Mouse (Mus musculus) kidney, postnatal 25 days (tissue): ENCODE results near the gene Rerg.

Experiments used
- DNase-seq, 2 experiments: peaks; one replicate each; pipeline ENCODE4 v3.0.0; 2021; ENCODE audit warnings: mixed read lengths in 2 of 2

The Rerg gene

DNA sequence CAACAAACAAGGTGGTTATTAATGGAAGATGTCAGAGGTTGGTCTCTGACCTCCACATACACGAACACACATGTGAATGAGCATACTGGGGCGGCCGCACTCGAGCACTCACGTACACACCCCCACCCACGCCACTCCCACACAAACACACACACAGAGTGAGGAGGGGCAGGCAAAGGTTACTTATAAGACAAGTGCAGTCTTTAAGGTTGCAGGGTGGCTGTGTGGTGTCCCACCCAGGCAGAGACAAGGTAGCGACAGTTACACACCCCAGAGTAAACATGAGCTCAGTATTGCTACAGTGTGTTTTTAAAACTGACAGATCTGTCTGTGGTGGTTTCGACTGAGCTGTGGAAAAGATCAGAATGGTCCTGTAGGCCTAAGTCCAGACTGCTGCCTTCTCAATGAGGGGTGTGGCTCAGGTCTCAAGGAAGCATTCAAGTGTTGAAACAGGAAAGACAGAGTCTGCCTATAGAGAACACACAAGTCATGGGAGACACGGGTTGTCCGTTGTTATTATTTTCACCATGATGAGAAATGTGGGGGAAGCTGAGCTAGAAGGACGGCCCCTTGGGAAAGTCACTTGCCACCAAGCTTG lies 8.7 kb downstream of the Rerg start:
- no peak for DNase-seq

DNA sequence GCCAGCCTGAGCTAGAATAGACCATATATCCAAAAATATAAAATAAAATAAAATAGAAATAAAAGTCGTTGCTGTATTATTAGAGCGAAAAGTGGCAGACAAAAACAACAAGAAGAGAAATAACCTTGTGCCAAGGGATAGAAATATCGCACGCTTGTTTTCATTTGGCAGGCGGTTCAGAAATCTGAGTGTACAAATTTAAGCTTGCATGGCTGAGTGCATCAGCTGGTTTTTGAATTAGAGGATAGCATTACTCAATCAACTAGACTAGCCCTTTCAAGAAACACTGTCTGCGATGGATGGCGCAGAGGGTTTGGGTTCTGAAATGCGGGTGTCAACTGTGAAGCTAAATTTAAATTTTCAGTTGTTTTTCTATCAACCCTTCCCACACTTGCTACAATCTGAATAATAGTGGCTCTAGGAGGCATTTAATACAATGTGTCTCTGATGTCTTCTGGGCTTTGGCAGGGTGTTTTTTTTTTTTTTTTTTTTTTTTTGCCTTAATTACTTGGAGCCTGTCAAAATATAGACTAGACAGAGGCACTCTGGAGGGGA lies 10.8 kb downstream of the Rerg start:
- DNase-seq: no peak

DNA sequence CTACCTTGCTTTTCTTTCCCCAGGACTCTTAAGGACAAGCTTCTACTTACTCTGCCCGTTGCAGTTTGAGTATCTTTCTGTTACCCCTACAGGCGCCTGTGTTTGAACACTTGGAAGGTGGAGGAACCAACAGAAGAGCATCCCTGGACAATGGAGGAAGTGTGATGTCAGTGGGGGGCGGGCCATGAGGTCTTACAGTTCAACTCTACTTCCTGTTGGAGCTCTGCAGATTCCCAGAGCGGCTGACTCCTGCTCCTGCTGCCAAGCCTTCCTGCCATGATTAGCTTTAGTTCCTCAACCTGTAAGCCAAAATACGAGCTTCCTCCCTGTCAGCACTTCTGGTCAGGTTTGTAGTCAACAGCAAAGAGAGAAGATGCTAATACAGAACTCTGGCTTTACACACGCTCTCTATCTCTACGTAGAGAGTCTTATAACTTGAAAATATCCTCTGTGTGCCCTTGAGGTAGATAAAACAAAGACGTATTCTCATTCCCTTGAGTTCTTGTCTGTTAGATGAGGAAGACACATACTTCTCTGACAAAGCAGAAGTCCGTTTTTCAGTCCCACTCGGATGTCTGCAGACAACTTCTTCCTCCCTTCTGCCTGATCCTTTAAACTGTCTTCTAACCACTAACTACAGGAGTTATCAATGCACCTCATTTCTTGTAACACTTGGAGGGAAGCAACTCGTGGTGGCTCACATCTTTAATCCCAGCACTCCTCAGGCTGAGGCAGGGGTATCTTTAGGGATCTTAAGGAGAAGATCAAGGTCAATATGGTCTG lies 13.7 kb downstream of the Rerg start:
- peak; percentile 62 to 73 for DNase-seq

DNA sequence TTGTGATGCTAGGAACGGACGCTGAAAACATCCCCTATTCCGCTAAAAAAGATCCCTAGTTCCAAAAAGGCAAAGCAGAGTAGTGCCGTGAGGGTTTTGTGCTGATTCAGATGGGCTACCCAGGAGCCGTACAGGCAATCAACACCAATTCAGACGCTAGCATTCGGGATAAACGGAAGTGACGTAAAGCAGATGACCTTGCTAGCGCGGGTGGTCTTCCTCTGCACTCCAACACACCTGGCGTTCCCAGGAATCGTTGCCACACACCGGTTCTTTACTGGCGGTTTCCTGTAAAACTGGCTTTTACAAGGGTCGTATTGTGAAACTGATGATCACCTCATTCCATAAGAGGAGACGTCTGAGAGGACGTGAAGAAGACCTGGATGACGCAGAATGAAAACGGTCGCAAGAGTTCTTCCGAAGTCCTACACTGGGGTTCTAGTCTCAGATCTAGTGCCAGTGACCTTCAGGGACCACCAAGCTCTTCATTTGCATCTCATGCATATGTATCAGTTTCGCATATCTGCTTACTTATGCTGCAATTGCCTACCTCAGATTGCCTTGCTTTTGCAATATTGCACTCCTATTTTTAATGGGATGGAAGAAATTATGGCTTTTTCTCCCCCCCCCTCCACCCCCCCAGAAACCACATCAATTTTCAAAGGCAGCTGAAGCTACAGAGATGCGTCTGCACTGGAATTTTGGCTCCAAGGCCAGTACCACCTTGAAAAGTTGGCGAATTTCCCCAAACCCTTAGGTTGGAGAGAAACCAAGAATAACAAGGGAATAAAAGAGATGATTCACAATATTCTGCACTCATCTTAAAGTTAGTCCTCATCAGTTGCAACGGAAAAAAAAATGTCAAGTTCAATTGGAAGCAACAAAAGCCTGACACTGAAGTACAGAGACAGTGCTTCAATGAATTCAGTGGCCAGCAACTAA lies 14.8 kb downstream of the Rerg start:
- no peak for DNase-seq

DNA sequence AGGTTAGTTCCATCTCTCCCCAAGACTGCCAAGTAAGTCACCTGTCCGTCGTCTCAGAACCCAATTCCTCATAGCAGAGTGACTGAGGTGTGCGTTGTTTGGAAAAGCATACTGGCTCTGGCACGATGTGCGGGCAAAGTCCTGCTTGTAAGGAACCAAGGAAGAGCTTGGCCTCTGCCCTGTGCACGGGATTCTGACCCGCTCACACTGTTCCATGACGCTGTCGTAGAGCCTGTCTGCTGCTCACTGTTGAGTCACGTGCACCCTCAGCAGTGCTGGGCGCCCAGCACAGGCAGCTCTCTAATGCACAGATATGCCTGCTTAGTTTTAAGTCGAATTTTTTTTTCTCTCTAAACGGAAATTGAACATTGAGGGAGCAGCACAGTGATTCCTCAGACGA lies 17.3 kb downstream of the Rerg start:
- DNase-seq: peak; percentile 15 to 75

DNA sequence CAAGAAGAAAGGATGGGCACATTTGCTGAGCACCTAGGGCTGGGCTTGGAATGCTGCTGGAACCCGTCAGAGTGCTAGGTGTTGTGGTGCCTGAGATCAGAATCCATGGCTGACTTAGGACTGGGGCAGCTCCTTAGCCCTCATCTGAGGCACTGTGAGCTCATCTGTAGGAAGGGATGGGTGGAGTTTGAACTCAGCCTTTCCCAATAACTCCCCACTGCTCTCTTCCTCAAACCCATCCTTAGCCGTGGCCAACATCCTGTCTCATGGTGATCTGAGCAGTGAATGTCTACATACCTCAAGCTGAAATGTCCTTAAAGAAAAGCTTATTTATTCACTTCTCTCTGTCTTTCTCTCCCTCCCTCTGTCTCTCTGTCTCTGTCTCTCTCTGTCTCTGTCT lies 19.3 kb downstream of the Rerg start:
- DNase-seq: no peak

DNA sequence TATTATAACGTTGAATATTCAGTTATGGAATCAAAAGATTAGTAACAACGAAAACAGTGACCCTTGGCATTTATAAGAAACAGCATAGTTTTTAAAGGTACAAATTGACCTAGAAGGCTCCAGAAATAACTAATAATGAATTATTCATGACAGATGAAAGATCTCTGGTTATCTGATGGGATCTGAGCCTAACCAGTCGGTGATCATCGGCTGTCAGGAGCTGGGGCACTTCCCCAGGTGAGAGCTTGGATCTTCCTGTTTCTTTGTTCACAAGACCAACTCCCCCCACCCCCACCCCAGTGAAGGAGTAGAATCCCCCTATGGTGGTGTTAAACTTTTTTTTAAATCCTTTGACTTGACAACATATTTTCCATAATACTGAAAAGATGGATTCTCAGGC lies 20.5 kb downstream of the Rerg start:
- no peak for DNase-seq

DNA sequence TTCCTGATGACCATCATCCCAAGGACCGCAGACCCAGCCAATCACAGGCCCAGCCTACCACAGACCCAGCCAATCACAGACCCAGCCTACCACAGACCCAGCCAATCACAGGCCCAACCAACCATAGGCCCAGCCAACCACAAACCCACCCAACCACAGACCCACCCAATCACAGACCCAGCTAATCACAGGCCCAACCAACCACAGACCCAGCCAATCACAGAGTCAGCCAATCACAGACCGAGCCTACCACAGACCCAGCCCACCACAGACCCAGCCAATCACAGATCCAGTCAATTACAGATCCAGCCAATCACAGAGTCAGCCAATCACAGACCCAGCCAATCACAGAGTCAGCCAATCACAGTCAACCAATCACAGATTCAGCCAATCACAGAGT lies 23.4 kb downstream of the Rerg start:
- no peak for DNase-seq

DNA sequence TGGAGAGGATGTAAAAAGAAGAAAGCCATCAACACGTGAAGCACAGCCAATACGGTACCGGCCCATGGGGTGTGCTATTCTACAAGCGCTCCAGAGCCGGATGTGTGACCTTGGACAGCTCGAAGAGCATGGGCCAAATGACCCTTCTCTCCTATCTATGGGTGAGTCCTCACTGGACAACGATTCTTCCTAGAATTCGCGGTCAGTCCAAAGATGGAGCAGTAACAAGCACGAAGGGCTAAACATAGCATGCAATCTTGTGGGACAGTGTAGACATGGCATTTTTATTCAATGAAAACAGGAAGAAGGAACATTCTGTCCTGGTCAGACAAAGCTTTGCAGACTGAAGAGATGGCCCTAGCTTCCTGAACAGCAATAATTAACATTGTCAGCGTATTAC lies 24.7 kb downstream of the Rerg start:
- DNase-seq: peak in 1 of 2 experiments; percentile 68

DNA sequence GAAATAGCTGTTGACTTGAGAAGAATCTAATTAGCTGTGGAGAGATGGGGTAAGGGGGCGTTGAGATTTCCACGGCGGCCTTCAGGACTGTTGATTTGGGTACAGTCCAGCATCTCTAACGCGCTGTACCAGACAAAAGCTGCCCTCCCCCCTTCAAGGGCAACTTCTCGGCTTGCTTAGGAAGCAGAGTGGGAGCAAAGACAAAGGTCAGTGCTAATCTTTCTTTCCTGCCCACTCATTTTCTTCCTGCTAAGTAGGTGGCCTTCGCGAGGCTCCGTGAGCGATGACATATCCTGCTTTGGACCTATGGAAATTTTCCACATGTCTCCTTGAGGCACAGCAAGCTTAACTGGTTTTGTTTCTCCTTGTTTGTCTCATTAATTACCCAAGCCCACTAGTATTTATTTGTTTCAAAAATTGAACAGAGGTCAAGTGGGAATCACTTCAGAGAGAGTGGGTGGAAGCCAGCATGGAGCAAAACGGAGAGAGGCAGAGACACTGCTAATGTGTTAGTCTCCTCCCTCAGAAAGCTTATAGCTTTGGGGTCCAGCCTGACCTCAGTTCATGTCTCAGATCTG lies 25.2 kb downstream of the Rerg start:
- no peak for DNase-seq

DNA sequence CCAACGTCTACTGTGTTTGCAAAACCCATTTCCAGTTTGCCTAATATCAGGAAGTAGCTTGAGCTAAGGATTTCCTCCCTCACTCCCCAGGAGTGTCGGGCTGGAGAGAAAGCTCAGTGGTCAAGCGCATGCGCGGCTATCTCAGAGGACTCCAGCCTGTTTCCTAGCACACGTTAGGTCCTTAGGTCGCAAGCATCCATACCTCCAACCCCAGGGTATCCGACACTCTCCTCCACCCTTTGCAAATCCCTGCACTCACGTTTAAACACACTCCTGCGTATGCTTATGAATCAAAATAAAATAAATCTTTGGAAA lies 25.8 kb downstream of the Rerg start:
- DNase-seq: no peak

DNA sequence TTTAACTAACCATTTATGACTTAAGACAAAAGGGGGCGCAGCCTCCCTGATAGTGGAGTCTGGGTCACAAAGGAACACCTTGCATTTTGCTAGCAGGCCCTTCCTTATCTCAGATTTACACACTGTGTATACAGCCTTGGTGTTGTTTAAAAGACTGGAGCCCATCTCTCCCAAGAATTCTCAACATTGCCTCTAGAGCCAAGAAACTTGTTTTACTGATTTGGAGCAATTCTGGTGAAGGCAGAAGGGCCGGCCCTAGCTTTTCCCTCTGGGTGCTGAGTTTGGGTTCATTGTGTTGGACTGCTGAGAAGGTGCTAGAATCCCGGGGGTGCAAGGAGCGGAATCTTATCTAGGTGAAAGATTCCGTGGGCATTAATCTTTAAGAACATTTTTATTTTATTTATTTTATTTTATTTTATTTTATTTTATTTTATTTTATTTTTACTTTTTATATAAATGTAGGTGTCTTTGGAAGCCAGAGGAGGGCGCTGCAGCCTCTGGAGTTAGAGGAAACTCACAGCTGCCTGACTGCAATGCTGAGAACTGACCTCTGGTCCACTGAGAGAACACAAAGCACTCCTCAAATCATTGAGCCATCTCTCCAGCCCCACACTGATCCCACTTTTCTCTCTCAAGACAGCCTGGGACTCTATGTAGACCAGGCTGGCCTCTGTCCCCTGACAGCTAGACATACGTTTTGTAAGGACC lies 26.3 kb downstream of the Rerg start:
- no peak for DNase-seq

DNA sequence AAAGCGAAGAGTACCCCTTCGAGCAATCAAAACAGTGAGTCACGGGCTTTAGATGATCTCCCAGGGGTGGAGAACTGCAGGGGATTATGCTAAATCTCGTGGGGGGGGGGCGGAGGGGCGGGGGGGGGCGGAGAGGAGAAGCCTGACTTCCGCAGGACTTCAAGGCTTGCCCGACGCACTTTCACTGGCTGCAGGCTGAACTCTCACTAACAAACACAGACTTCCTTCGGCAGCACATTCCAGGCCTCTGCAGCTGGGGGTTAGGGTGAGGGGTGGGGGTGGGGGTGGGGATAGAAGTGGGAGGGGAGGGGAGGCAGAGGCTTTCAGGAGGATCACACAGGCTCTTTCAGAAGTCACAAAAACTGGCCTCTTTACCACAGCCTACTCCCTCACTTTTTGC lies 27.5 kb downstream of the Rerg start:
- DNase-seq: peak; percentile 31 to 70

DNA sequence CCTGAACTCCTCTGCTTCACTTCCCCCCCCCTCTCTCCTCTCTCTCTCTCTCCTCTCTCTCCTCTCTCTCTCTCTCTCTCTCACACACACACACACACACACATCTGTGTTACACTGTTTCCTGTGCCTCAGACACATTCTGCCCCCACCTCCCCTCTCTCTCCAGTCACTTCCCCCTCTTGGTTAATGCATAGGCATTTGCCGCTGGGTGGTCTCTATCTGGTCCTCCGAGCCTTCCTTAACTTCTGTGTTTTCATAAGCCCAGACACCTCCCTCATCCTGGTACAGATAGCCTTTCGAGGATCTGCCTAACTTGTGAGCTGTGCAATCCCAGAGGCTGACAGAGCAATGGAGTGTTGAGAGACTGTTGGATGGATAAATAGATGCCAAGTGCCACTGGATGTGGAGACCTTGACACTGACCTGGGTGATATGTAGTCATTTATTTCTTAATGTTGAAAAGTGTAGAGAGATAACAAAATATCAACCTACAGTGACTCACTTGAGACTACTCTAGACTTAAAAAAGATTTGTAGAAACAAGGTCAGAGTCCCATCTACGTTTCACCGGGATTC lies 29.0 kb downstream of the Rerg start:
- no peak for DNase-seq

DNA sequence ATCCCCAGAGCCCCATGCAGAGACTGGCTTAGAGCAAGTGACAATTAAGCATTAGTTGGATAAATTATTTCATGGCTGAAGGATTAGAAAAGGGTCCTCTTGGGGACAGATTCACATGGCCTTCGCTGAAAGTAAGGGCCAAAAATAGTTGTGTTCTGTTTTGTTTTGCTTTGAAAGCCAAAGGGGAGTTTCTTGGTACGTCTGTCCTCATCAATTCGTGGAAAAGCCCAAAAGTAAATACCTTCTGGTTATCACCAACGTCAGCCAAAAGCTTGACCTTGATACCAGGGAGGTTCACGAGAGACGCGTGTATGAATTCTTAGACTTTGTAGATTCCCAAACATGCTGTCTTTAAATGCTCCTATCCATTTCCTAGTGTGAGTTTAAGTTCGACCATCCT lies 31.5 kb downstream of the Rerg start:
- DNase-seq: no peak

DNA sequence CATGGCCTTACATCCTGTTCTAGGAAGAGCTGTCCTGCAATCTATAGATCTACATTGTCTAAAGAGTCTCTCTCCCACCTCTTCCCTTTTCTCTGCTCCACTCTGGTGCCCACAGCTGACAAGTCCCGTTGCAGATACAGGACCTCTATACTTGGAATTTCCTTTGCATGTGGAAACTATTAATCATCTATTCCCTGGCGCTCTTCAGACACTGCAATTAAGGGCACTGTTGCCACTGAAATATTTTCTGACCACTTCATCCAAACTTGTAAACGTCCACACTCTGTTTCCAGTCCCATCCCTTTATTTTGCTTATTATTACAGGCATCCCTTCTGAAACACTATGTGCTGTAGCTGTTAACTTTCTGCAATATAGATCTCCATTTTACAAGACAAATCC lies 31.9 kb downstream of the Rerg start:
- DNase-seq: no peak

DNA sequence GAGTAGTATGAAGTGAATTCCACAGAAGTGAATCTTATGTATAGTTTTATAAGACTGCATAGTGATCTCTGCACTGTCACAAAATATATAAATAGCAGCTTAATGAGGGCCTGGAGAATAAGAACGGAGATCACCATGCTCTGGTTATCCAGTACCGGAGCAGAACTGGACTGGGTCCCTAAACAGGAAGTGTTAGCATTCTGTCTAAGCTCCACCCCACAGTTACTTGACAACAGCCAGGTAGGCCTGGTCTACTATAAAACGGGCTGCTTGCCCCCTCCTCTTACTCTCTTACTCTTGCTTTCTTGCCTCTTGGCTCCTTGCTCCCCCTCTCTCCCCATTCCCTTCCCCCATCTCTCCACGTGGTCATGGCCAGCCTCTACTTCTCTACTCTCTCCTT lies 33.9 kb downstream of the Rerg start:
- no peak for DNase-seq

DNA sequence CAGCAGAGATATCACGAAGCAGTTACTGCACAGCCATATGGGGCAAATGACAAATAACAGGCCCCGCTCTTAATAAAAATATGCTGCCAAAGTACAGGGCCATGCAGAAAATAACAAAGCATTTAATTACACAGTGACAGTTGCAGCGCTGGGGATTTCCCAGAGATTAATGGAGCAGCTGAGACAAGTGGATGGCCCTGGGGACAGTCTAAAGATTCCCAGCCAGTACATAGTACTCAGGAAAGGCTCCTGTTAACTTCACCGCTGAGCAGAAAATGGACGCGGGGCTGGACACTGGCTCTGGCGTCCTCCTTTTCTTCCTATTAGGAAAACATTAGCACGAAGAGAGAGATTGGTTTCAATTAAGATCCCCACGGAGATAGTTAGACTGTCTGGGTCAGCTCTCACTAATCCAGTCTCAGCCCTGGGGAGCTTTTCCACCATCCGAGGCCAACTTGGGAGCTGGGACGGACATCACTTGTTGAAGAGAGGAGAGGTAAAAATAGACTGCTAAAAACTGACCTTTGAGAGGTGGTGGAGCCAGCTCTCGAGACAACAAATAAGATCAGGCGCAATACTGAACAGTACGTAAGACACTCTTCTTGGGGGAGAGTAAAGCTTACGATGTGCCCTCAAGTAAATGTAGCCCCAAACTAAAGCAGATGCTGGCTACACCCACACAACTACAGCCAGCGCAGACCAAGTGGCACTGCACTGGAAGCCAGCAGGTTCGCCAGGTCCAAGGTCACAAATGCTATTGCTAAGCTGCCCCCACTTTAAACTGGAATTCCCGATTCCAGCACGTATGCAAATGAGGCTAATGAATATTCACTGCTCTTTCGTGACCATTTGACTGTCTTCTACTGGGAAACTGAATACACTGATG lies 34.5 kb downstream of the Rerg start:
- DNase-seq: peak; percentile 31 to 66

DNA sequence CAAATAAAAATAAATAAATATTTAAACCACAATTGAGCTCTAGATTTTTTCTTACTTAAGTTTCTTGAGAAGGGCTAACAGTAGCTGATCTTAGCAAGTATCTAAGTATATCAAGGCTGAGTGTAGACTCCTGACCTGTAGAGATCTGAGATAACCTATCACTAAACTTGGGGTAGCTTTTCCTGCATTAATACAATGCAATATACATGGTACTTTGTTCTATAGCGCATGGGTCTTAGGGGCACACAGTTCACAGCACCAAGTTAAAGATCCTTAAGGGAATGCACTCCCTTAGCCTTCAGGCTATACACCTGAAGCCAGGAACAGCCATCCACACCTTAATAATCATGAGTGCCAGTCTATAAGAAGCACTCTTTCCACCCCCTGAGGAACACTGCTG lies 38.5 kb downstream of the Rerg start:
- no peak for DNase-seq

DNA sequence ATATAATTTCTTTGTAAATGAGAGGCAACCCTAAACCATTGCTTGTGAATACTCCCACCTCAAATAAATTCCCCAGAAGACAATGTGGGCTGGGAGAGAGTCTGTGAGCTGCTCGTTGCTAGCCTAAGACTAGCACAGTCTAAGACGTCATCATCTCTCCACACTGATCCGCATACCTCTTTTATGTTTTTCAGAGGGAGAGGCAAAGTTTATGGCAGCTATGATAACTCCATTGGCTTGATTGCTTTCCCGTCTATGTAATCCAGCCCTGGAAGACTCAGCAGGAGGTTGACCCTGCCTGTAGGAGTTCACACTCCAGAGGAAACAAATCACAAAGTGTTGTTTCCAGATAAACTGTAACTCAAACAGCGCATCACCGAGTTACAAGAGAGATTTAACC lies 38.9 kb downstream of the Rerg start:
- no peak for DNase-seq

DNA sequence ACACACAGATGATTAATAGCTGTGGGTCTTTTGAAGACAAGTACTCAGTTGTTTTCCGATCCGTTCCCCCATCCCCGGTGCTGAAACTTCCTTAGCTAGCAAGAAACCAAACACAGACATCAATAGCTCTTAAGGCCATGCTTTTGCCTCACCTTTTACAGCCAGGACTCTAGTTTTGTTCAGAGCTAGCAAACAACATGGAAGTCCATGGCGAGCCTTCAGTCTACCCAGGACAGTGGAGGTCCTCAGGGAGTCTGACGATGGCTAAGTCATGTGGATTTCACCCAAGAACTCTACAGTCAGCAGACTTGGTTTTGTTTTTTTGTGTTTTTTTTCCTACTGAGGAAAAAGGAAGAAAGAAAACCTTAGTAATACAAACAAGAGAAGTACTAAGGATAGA lies 43.4 kb downstream of the Rerg start:
- DNase-seq: no peak
